Mouse (Mus musculus): Measurements from ENCODE around the gene Kalrn.

Gene Kalrn

DNA sequence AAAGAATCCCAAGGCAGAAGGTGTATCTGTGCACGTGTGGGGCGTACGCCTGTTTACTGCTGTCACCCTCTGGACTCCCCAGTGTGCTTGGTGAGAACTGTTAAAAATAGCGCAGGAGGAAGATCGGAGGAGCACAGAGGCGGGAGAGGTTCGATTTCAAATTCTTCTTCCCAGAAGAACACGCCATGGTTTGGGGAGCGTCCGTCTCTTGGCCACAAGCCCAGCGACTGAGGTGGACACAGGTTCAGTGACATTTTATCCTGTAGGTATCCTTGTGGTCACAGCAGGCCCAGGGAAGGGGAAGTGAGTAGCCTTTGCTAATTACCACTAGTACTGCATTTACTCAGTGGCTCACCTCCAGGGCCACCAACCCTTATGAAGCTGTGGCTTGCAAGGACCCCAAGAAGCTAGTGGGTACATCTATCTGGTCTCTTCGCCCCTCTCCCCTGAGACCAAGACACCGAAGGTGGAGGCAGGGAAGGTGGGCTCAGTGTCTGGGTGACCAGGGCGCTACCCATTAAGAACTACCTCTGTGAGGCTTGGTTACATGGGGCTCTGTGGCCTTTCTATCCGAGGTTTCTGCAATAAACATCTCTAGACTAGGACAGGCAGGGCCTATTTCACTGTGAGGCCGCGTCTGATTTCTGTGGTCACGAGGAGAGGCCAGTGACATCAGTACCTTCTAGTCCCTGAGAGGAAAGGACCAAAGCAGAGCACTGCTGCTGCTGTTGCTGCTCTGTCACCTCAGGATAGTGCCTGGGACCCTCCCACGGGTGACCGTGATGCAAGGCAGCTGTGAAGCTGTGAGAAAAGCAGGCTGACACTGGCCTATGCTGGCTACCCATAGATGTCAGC is 561.1 kb downstream of the Kalrn start:
- DNase-seq = no peak

DNA sequence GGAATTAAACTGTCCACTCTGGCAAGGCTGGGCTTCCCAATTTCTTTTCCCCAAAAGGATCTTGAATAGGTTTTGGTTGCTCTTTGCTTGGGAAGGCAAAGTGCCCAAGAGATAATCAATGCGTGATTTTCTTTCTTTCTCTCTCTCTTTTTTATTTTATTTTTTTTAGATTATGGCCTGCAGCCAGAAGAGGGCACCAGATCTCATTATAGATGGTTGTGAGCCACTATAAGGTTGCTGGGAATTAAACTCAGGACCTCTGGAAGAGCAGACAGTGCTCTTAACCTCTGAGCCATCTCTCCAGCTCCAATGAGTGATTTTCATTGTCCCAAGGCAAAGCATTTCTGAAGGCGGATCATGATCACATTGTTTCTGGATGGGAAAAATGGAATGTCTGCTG is 563.8 kb downstream of the Kalrn start:
- no peak for DNase-seq

DNA sequence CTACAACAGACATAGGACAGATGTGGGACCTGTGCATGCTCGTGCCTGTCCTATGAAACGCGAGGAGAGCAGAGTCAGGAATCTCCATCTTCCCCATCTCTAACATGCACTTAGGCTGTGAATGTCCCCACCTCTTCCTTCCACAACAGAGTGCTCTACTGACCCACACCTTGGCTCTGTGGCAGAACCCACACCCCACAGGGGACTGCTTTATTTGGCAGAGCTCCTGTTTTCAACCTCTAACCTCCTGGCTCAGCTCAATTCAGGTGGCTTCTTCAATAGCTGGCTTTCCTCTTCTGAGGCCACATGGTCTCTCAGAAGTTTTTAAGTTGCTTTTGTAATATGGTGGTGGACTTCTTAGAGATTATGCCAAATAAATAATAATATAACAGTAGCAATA is 567.3 kb downstream of the Kalrn start:
- no peak for DNase-seq

- no peak for DNase-seq
Observed at GRCm38 (mm10) chr16:34004128-34004578, 569.2 kb downstream of the Kalrn start.

GRCm38 (mm10) chr16:34003566-34004127 is 569.7 kb downstream of the Kalrn start:
- no peak for DNase-seq

GRCm38 (mm10) chr16:34000715-34001114 is 572.6 kb downstream of the Kalrn start:
- DNase-seq = no peak

- peak; percentile 36 for DNase-seq
Observed at GRCm38 (mm10) chr16:33999388-33999787, 573.9 kb downstream of the Kalrn start.

DNA sequence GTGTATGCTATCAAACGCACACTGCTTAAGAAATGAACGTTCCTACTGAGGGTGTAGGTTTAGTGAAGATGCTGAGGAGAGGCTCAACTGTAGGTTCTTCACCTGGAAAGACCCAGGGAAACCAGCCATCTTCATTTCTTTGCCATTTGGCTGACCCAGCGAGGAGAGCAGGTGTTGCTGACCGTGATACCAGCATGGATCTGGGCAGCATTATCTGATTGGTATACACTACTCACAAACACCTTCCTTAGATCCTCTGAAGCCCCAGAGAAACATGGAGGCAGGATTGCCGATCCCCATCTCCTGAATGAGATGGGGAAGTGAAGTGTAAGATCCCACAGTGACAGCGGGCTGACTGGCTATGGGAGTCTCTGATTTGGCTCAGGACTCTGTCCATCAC is 575.3 kb downstream of the Kalrn start:
- peak; percentile 58 for DNase-seq

DNA sequence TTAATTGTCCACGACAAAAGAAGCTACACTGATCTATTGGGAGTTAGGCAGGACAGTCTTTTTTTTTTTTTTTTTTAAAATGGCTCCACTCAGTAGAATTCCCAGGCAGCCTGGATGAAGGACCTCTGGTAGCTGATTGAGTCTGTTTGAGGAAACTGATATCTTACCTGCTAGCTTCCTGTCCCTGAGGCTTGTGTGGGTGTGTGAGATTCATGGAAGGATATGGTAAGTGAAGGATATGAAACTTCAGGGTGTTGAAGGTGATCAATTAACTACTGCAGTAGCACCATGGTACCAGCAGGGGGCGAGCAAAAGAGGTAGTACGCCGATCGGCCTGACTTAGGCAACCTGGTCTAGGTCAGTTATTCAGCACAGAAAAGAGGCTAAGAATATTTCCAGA is 577.3 kb downstream of the Kalrn start:
- DNase-seq = peak; percentile 62

DNA sequence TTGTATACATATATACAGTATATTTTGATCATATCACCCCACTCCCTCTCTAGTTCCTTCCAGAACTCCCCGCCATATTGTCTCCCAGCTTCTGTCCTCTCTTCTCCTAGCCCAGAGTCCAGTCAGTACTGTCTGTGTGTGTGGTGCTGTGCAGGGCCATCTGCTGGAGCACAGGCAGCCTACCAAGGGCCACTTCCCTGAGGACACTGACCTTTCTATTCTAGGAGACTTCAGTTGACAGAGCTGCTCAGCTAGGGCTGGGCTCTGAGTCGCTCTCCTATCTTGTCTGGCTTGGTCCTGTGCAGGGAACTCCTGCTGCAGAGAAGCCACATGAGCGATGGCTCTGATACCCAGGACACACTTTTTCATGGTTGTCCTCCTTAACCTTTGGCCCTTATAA is 577.8 kb downstream of the Kalrn start:
- peak; percentile 34 for DNase-seq

GRCm38 (mm10) chr16:33994321-33994720 is 579.0 kb downstream of the Kalrn start:
- DNase-seq = peak; percentile 29

DNA sequence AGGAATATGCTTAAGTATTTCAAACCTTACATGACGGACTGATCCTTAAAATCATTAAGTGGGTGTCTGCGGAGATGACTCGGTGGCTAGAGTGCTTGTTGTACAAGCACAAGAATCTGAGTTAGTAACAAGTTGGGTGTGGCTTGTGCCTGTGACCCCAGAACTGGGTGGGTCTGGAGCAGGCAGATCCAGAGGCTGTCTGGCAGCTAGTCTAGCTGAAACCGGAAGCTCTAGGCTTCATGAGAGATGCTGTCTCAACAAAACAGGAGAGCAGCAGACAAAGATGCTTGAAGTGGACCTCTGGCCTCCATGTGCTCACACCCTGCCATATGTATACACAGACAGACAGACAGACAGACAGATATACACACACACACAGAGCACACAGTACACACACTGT is 582.6 kb downstream of the Kalrn start:
- no peak for DNase-seq

DNA sequence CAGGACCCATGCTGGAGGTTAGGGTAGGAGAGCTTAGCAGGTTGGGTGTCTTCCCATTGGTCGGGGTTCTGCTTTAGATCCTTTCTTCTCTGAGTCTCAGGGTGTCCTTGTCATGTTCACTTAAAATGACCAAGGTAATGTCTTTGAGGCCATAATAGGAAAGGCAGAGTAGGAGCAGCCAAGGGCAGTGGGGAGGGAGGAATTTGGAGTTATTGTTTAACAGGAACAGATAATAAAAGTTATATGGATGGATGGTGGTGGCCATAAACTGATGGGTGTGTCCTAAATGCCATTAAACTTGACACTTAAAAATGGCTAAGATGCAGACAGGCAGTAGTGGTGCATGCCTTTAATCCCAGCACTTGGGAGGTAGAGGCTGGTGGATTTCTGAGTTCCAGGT is 584.2 kb downstream of the Kalrn start:
- DNase-seq = no peak

GRCm38 (mm10) chr16:33988358-33989012 is 584.8 kb downstream of the Kalrn start:
- peak; percentile 35 for DNase-seq

DNA sequence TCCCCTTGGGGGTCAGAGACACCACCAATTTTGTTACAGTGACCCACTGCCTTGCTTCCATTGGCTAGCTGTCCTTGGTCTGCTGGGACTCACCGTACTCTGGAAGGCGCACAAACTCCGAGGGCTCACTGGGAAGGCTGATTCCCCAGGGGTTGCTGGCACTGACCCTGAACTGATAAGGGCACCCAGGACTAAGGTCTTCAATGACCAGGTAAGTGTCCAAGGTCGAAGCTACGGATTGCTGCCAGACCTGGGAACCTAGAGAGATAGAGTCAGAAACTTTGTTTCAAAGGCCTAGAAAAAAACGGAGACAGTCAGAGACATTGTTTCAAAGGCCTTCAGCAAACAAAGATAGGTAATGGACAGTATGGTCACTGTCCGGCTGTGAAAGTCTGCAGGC is 586.3 kb downstream of the Kalrn start:
- no peak for DNase-seq

DNA sequence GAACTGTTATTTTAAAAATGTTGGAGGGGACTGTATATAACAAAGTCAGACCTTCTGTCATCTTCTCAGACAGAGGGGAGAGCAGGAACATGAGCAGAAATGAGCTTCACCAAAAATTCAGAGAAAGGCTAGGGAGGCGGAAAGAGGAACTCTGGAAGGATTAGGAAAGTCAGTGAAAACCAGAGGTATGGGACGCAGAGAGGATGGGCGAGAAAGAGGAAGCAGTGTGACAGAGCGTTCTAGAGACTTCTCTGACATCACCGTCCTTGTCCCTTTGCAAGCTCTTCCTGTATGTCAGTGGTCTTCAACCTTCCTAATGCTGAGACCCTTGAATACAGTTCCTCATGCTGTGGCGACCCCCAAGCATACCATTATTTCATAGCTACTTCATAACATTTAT is 588.0 kb downstream of the Kalrn start:
- DNase-seq = no peak

DNA sequence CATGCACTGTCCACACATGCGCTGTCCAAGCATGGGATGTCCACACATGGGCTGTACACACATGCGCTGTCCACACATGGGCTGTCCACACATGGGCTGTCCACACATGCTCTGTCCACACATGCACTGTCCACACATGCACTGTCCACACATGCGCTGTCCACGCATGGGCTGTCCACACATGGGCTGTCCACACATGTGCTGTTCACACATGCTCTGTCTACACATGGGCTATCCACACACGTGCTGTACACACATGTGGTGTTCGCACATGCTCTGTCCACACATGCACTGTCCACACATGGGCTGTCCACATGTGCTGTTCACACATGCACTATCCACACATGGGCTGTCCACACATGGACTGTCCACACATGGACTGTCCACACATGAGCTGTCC is 589.6 kb downstream of the Kalrn start:
- DNase-seq = no peak

DNA sequence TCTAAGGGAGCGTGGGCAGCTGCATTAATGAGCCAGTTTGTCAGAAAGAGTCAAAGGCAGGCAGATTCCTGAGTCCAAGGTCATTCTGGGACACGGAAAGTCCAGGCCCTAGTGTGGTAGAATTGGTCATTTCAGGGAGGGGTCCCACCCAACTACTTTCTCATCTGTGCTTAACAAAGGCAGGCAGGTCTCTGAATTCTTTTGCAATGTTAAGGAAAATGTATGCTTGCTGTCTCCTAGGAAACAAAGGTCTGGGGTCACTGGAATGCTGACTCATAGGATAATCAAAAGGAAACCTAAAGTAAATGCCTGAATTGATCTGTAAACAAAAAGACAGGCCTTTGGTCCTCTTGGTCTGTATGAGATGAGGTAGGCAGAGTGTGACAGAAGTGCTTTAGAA is 593.5 kb downstream of the Kalrn start:
- no peak for DNase-seq

- no peak for DNase-seq
Observed at GRCm38 (mm10) chr16:33967283-33967640, 606.1 kb downstream of the Kalrn start.

DNA sequence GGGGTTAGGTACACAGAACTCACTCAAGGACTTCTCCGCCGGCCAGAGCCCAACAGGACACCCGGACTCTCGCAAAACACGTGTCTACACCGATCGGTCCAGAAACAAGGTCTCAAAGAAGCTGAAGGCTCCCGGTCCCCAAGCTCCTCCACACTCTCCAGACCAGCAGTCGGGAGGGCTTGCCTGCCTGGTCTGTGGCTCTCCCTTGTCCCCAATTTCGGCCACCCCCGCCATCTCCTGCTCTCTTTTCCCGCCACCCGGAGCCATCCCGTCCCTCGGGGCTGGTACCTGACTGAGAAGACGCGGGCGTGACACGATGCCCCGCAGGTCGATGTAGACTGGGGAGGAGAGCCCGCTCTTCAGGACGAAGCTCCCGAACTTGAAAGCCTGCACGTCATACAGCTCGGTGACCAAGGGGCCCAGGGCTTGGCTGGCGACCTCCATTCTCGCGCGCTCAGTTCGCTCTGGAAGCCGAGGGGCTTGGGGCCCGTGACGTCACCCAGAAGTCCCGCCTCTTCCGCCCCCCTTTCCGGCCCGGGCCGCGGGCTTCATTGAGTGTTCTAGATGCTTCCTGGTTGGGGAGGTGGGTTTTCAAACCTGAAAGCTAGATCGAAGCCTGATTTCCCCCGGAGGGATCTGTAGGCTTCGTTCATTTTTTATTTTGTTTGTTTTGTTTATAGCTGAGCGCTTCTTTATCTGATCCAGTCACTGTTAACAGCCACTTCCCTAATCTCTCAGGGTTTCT is 606.6 kb downstream of the Kalrn start, which contains the start of gene Umps:
TSS of gene Umps (minus strand) at position 501 of the 745 bp plus-strand sequence.
- DNase-seq = peak; percentile 84

DNA sequence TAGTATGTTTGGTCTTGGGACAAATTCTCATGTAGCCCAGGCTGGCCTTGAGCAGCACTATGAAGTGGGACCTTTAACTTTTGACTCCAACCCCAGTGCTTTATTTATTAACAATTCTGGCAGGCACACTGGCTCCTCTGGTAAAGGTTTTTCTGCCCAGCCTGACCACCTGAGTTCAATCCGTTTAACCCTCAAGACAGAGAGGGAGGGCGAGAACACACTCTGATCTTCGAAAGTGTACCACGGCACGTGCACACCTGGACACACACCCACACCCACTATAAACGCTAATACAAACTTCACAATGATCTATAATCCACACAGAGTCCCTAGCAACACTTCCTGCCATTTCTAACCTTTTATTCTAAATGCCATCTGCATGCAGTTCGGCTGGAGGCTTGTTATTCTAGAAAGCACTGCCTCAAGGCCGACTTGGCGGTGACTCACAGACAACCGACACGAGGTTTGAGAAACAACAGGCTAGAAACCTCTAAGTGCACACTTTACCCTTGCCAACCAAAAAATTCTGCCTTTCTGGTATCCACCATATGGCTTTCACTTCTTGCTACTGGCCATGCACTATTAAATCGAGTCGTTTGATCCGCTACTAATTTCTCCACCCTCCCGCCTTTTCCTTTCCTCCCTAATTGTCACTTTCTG is 607.3 kb downstream of the Kalrn start:
- DNase-seq = no peak

GRCm38 (mm10) chr16:33963509-33963908 is 609.8 kb downstream of the Kalrn start:
- no peak for DNase-seq

DNA sequence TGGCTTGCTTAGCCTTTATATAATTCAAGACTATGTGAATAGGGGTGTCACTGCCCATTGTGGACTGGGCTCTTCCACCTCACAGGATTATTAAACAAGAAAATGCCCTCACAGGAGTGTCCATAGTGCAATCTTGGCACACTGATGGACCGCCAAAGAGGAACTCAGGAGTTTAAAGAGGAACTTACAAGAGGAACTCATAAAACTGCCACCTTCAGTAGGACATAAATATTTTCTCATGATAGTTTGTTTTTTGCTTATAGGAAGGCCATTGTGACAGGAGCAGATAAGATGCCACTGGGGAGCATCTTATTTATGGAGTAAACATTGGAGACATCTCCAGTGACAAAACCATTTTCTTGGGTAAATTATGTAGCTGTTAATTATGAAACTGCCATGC is 618.5 kb downstream of the Kalrn start:
- no peak for DNase-seq

Data from cerebellum, adult 9-10 months (tissue).